Mouse (Mus musculus) activated CD4-positive, CD25-positive, alpha-beta regulatory T cell, adult 9 weeks (primary cell): ENCODE results near the gene Ube2d3. TPM values are rescaled to one million over a fixed set of nuclear protein-coding genes. Genes with fewer than 3 reads are reported as not detected.

Source experiments
- polyA plus RNA-seq: library from polyadenylated mRNA; unstranded; fragments of 100-300 nt; shearing (Covaris generic); gene quantifications from one replicate; pipeline ENCODE4 v1.2.1, GENCODE M21; 2017

Ube2d3 gene
- polyA plus RNA-seq: 629 TPM

GRCm38 (mm10) chr3:135437758-135438495 is at the start of gene Ube2d3:
TSS of gene Ube2d3 (plus strand) at chr3:135438149.

GRCm38 (mm10) chr3:135423608-135424212 is 14.2 kb upstream of the Ube2d3 start, which contains the start of gene Cisd2:
TSS of gene Cisd2 (minus strand) at chr3:135423925.

DNA sequence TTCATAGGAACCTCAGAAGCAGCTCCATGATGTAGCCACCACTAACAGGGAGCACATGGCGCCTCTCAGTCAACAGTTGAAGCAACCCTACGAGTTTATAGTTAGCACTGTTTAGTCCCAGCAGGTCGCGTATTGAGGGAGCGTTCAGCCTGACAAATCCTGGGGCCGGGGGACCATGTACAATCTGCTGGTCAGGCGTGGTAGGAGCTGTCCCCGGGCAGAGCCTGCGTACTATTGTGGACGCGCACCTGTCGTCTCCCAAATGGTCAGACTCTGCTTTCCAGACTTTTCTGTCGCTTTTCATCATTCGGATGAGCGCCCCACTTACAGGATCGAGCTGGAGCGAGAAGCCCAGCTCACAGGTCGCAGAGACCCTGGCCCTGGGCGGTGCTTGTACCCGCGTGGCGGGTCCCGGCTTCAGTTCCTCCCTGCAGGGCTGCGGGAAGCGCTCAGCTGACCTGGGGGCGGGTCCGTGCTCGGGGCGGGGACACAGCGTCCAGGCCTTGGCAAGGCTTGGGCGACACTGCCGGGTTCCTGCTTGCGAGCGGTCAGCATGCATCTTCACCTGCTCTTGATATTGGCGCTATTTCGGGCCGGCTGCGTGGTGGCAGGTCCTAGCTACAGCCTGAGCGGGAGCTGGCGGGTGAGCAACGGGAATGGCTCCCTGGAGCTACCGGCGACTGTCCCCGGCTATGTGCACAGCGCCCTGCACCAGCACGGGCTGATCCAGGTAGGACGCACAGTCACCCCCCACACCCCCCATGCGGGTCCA is 47.4 kb downstream of the Ube2d3 start, which contains the start of gene Manba:
Manba (plus strand) TSS at position 484 of the 772 bp plus-strand sequence.

Other genes starting within 250 kb of the Ube2d3 start
- 3.0 TPM for gene Cenpe, start 225.6 kb upstream of the Ube2d3 start, polyA plus RNA-seq
- not detected for gene Bdh2, start 156.9 kb upstream of the Ube2d3 start, polyA plus RNA-seq
- 12.6 TPM for gene Slc9b2, start 130.4 kb upstream of the Ube2d3 start, polyA plus RNA-seq
- 0.20 TPM for gene Slc9b1, start 90.1 kb upstream of the Ube2d3 start, polyA plus RNA-seq
- 63.6 TPM for gene Cisd2, start 14.2 kb upstream of the Ube2d3 start, polyA plus RNA-seq
- gene Manba, start 47.5 kb downstream of the Ube2d3 start, polyA plus RNA-seq: 37.1 TPM